8 mouse cellular contexts compared by ENCODE assay signal in genomic region chr10:77008109-77008561, GRCm38 (mm10). TPM values are rescaled to one million over a fixed set of nuclear protein-coding genes. Genes with fewer than 3 reads are reported as not detected.
A peak's percentile ranks its signal among the peaks of the same experiment; 100 is the strongest.
DNase-seq lines count a peak whose midpoint lies in the region; ATAC-seq lines count a peak whose summit lies in the region.

No protein-coding gene starts in this region.

- no peak overlapping the region for H3K4me3 ChIP-seq in embryonic facial prominence, embryonic 12.5 days
- H3K4me3 ChIP-seq in stomach, embryonic 15.5 days (replicated peaks), result no peak overlapping the region

- no peaks in the 10 kb centered on the region for H3K36me3 ChIP-seq in embryonic facial prominence, embryonic 12.5 days
- H3K36me3 ChIP-seq in stomach, embryonic 15.5 days, result no peaks in the 10 kb centered on the region

- no peak overlapping the region for H3K9ac ChIP-seq in embryonic facial prominence, embryonic 12.5 days
- no peak overlapping the region for H3K9ac ChIP-seq in stomach, embryonic 15.5 days

- H3K27me3 ChIP-seq in embryonic facial prominence, embryonic 12.5 days, result no peaks in the 10 kb centered on the region
- no peaks in the 10 kb centered on the region for H3K27me3 ChIP-seq in stomach, embryonic 15.5 days (replicated peaks)

- 18% methylated on average over 9 of the region's 9 CpGs for WGBS in embryonic facial prominence, embryonic 12.5 days
- WGBS in stomach, embryonic 15.5 days, result 22% methylated on average over 9 of the region's 9 CpGs

- H3K4me1 ChIP-seq in embryonic facial prominence, embryonic 12.5 days, result peaks cover 19% of the 10 kb centered on the region
- H3K4me1 ChIP-seq in stomach, embryonic 15.5 days, result peaks cover 10% of the 10 kb centered on the region; the same call in 1 of the 2 replicates

- DNase-seq in ES-CJ7 (ENCODE audit: low read depth, low spot score), result peak; percentile 42
- peak; percentile 75 to 87 for DNase-seq in adrenal gland, adult (ENCODE audit: inconsistent age in 2 of 2, low spot score in 1 of 2)
- DNase-seq in kidney, adult 8-10 months, result peak; percentile 65 to 72
- DNase-seq in mesoderm, embryonic 11.5 days (ENCODE audit: low read depth, low spot score), result peak; percentile 39
- no peak for DNase-seq in liver
- no peak for DNase-seq in thymus, postnatal 0 days (ENCODE audit: low spot score)

- no peak overlapping the region for H3K4me2 ChIP-seq in embryonic facial prominence, embryonic 12.5 days (replicated peaks)
- no peak overlapping the region for H3K4me2 ChIP-seq in stomach, embryonic 15.5 days

- H3K9me3 ChIP-seq in embryonic facial prominence, embryonic 12.5 days, result no peaks in the 10 kb centered on the region
- H3K9me3 ChIP-seq in stomach, embryonic 15.5 days, result no peaks in the 10 kb centered on the region

- H3K27ac ChIP-seq in embryonic facial prominence, embryonic 12.5 days, result peak overlapping the region; percentile 46; the same call in 1 of the 2 replicates
- H3K27ac ChIP-seq in stomach, embryonic 15.5 days, result peak overlapping the region; percentile 53

- ATAC-seq in embryonic facial prominence, embryonic 12.5 days (ENCODE audit: insufficient number of reproducible peaks, insufficient read depth, low FRiP score, low TSS enrichment), result no peak
- ATAC-seq in stomach, embryonic 15.5 days (ENCODE audit: insufficient read depth, low FRiP score, low read depth), result peak; percentile 48; the same call in 1 of the 2 replicates

RNA-seq across cellular contexts. Expression of gene Slc19a1, which starts 23.9 kb away (rescaled TPM):
- 27.5 and 35.2 TPM in 2 replicates for polyA plus RNA-seq in embryonic facial prominence, embryonic 12.5 days (2016; fragmentation: Nextera tagmentation; extraction: Ambion mirVana)
- 33.9 and 34.3 TPM in 2 replicates for polyA plus RNA-seq in stomach, embryonic 15.5 days (2015; fragmentation: Nextera tagmentation; extraction: Ambion mirVana)
- 23.6 and 24.4 TPM in 2 replicates for polyA plus RNA-seq in thymus, postnatal 0 days (2015; fragmentation: Nextera tagmentation; extraction: Ambion mirVana)

RNA-seq across cellular contexts. Expression of gene Pcbp3, which starts 46.4 kb away (rescaled TPM):
- polyA plus RNA-seq in embryonic facial prominence, embryonic 12.5 days (2016; fragmentation: Nextera tagmentation; extraction: Ambion mirVana), result 52.5 and 53.1 TPM in 2 replicates
- 39.3 and 40.5 TPM in 2 replicates for polyA plus RNA-seq in stomach, embryonic 15.5 days (2015; fragmentation: Nextera tagmentation; extraction: Ambion mirVana)
- polyA plus RNA-seq in thymus, postnatal 0 days (2015; fragmentation: Nextera tagmentation; extraction: Ambion mirVana), result 10.3 and 10.5 TPM in 2 replicates

Comparison
In these comparisons a context has a peak if more than half of its experiments do, and no peak if none do; other contexts are left out.
1. DNase-seq: peak in ES-CJ7 (single experiment), adrenal gland, adult (2 of 2), kidney, adult 8-10 months (2 of 2) and mesoderm, embryonic 11.5 days (single experiment); none in liver (single experiment) and thymus, postnatal 0 days (single experiment).